19 mouse cellular contexts compared by ENCODE assay signal in genomic region chr6:53447479-53447878, GRCm38 (mm10).
"Had no signal": no experiment of that assay in that cellular context is flagged by ENCODE, and none has a peak within 500 bp of the region (broad histone marks: within the 10 kb centered on the region; RNA-seq: fewer than 3 reads in every experiment).

No protein-coding gene starts in this region.

- DNase-seq: kidney, adult 11 months; kidney, adult 8-10 months; kidney, postnatal 10 days; kidney, postnatal 36 days; lung, adult 2 months; lung, postnatal 14 days; right cerebral cortex, adult 18-20 months; right cerebral cortex, postnatal 14 days; right cerebral cortex, postnatal 4 days; thymus, postnatal 25 days had no signal

- ATAC-seq: intestine, embryonic 15.5 days; midbrain, embryonic 16.5 days had no signal

- H3K4me3 ChIP-seq: intestine, embryonic 15.5 days; kidney, embryonic 15.5 days; limb, embryonic 15.5 days; liver, embryonic 15.5 days; midbrain, embryonic 12.5 days; myocyte; neural tube, embryonic 13.5 days; stomach, embryonic 15.5 days had no signal

- H3K36me3 ChIP-seq: intestine, embryonic 15.5 days; kidney, embryonic 15.5 days; liver, embryonic 15.5 days; midbrain, embryonic 12.5 days; neural tube, embryonic 13.5 days; stomach, embryonic 15.5 days had no signal

- H3K27ac ChIP-seq: intestine, embryonic 15.5 days; kidney, embryonic 15.5 days; limb, embryonic 15.5 days; liver, embryonic 15.5 days; midbrain, embryonic 12.5 days; neural tube, embryonic 13.5 days; stomach, embryonic 15.5 days had no signal
